Comparison of ENCODE assay signal across 26 mouse cellular contexts in genomic region chr2:93425810-93426209, GRCm38 (mm10). TPM values are rescaled to one million over a fixed set of nuclear protein-coding genes. Genes with fewer than 3 reads are reported as not detected.
DNase-seq lines count a peak whose midpoint lies in the region; ATAC-seq and TF ChIP-seq lines count a peak whose summit lies in the region.
"Had no signal": no experiment of that assay in that cellular context is flagged by ENCODE, and none has a peak within 500 bp of the region (broad histone marks: within the 10 kb centered on the region; RNA-seq: fewer than 3 reads in every experiment).

No protein-coding gene starts in this region.

- H3ac ChIP-seq in myocyte (ENCODE audit: control insufficient read depth, insufficient read length), result no peak overlapping the region

- no peaks in the 10 kb centered on the region for H3K9me3 ChIP-seq in neural tube, embryonic 13.5 days
- H3K9me3 ChIP-seq in neural tube, embryonic 15.5 days (replicated peaks), result no peaks in the 10 kb centered on the region
- no peaks in the 10 kb centered on the region for H3K9me3 ChIP-seq in embryonic facial prominence, embryonic 10.5 days
- H3K9me3 ChIP-seq: embryonic facial prominence, embryonic 15.5 days; forebrain, embryonic 15.5 days; liver, embryonic 12.5 days had no signal

- no peaks in the 10 kb centered on the region for H3K36me3 ChIP-seq in neural tube, embryonic 13.5 days
- H3K36me3 ChIP-seq in neural tube, embryonic 15.5 days, result no peaks in the 10 kb centered on the region
- no peaks in the 10 kb centered on the region for H3K36me3 ChIP-seq in embryonic facial prominence, embryonic 10.5 days (replicated peaks)
- H3K36me3 ChIP-seq in myocyte (ENCODE audit: control insufficient read depth, insufficient read depth), result peaks cover 24% of the 10 kb centered on the region
- H3K36me3 ChIP-seq: embryonic facial prominence, embryonic 15.5 days; forebrain, embryonic 15.5 days had no signal

- no peaks in the 10 kb centered on the region for H3K27me3 ChIP-seq in neural tube, embryonic 13.5 days
- no peaks in the 10 kb centered on the region for H3K27me3 ChIP-seq in neural tube, embryonic 15.5 days (replicated peaks)
- H3K27me3 ChIP-seq in embryonic facial prominence, embryonic 10.5 days (replicated peaks; ENCODE audit: low read depth, poor library complexity, severe bottlenecking), result peaks cover 48% of the 10 kb centered on the region
- no peaks in the 10 kb centered on the region for H3K27me3 ChIP-seq in myocyte (ENCODE audit: control insufficient read depth, insufficient read depth, insufficient read length)
- H3K27me3 ChIP-seq: embryonic facial prominence, embryonic 15.5 days; forebrain, embryonic 15.5 days had no signal

- no peak overlapping the region for H3K9ac ChIP-seq in neural tube, embryonic 13.5 days
- H3K9ac ChIP-seq in neural tube, embryonic 15.5 days (replicated peaks), result no peak overlapping the region
- H3K9ac ChIP-seq: embryonic facial prominence, embryonic 15.5 days; forebrain, embryonic 15.5 days; hindbrain, embryonic 14.5 days; liver, embryonic 12.5 days had no signal

- H3K4me2 ChIP-seq in neural tube, embryonic 13.5 days, result no peak overlapping the region
- H3K4me2 ChIP-seq in neural tube, embryonic 15.5 days, result no peak overlapping the region
- H3K4me2 ChIP-seq in myocyte (ENCODE audit: low read depth), result no peak overlapping the region
- H3K4me2 ChIP-seq: embryonic facial prominence, embryonic 15.5 days; forebrain, embryonic 15.5 days; hindbrain, embryonic 14.5 days; liver, embryonic 12.5 days had no signal

- no peak overlapping the region for H3K4me3 ChIP-seq in layer of hippocampus, adult 2 months
- H3K4me3 ChIP-seq in neural tube, embryonic 13.5 days, result no peak overlapping the region
- H3K4me3 ChIP-seq in neural tube, embryonic 15.5 days (replicated peaks), result no peak overlapping the region
- H3K4me3 ChIP-seq in embryonic facial prominence, embryonic 10.5 days, result no peak overlapping the region
- no peak overlapping the region for H3K4me3 ChIP-seq in myocyte
- H3K4me3 ChIP-seq: embryonic facial prominence, embryonic 15.5 days; forebrain, embryonic 15.5 days; heart, adult 2 months; liver, embryonic 12.5 days had no signal

- TF ChIP-seq POLR2A in myocyte (IDR thresholded peaks at IDR 0.05; ENCODE audit: insufficient read length, low read depth), result no peak

- H3K27ac ChIP-seq in layer of hippocampus, adult 2 months, result peak overlapping the region; percentile 61
- H3K27ac ChIP-seq in neural tube, embryonic 13.5 days (replicated peaks), result 0 out of 2 replicates have a peak overlapping the region, but pooled peaks have one; percentile 33
- H3K27ac ChIP-seq in neural tube, embryonic 15.5 days (replicated peaks), result no peak overlapping the region
- H3K27ac ChIP-seq in embryonic facial prominence, embryonic 10.5 days (replicated peaks), result 0 out of 2 replicates have a peak overlapping the region, but pooled peaks have one; percentile 1
- H3K27ac ChIP-seq: embryonic facial prominence, embryonic 15.5 days; forebrain, embryonic 15.5 days; heart, adult 2 months; hindbrain, embryonic 14.5 days; liver, embryonic 12.5 days had no signal

- no peak for DNase-seq in layer of hippocampus, adult 2 months (ENCODE audit: low spot score in 2 of 2)
- DNase-seq in layer of hippocampus, adult 18-20 months (ENCODE audit: low spot score in 2 of 2), result no peak
- DNase-seq in embryonic facial prominence, embryonic 10.5 days (ENCODE audit: low spot score), result no peak
- DNase-seq in right cerebral cortex, postnatal 36 days (ENCODE audit: low spot score in 2 of 2), result no peak
- DNase-seq: adrenal gland, postnatal 10 days; cerebellum, adult 2 months; cerebellum, postnatal 25 days; embryo, embryonic 11 days; gastrocnemius, postnatal 25 days; heart, adult 2 months; kidney, adult 9 months; kidney, postnatal 14 days; left cerebral cortex, postnatal 4 days; lung, adult 2 months; lung, postnatal 4 days; midbrain, embryonic 14.5 days; spleen, adult 18-20 months; thymus, postnatal 36 days had no signal

- WGBS in neural tube, embryonic 13.5 days, result 49% methylated on average over 4 of the region's 4 CpGs
- WGBS in neural tube, embryonic 15.5 days, result 54% methylated on average over 4 of the region's 4 CpGs
- 34% methylated on average over 4 of the region's 4 CpGs for WGBS in embryonic facial prominence, embryonic 10.5 days

- no peak for ATAC-seq in neural tube, embryonic 13.5 days (ENCODE audit: low read depth)
- ATAC-seq in neural tube, embryonic 15.5 days (ENCODE audit: low FRiP score), result no peak
- ATAC-seq: forebrain, embryonic 15.5 days; intestine, embryonic 16.5 days; liver, embryonic 12.5 days had no signal

- H3K79me2 ChIP-seq in myocyte (ENCODE audit: control insufficient read depth, insufficient read depth), result no peaks in the 10 kb centered on the region

- peaks cover 19% of the 10 kb centered on the region for H3K4me1 ChIP-seq in neural tube, embryonic 13.5 days (replicated peaks)
- H3K4me1 ChIP-seq in neural tube, embryonic 15.5 days, result peaks cover 4% of the 10 kb centered on the region; the same call in 1 of the 2 replicates
- H3K4me1 ChIP-seq in embryonic facial prominence, embryonic 10.5 days, result peaks cover 39% of the 10 kb centered on the region
- H3K4me1 ChIP-seq: forebrain, embryonic 15.5 days had no signal

- TF ChIP-seq CTCF in layer of hippocampus, adult 2 months (conservative IDR thresholded peaks at IDR 0.05), result no peak

TF ChIP-seq in myocyte, 11 proteins besides CTCF, POLR2A, EP300 and RAD21:
- TF ChIP-seq POLR2AphosphoS2 (IDR thresholded peaks at IDR 0.05; ENCODE audit: insufficient read length, low read depth) (no peak), MYOD1 (IDR thresholded peaks at IDR 0.05; ENCODE audit: control insufficient read depth in 1 of 3, insufficient read length in 2 of 3, low read depth in 2 of 3) (peak in 2 of 3 experiments; percentile 20 to 32), CEBPB (IDR thresholded peaks at IDR 0.05; ENCODE audit: insufficient read depth, poor library complexity, severe bottlenecking) (no peak), REST (IDR thresholded peaks at IDR 0.05; ENCODE audit: insufficient read depth, insufficient read length) (no peak), SRF (IDR thresholded peaks at IDR 0.05; ENCODE audit: control insufficient read depth, insufficient read length, low read depth) (no peak), E2F4 (IDR thresholded peaks at IDR 0.05; ENCODE audit: insufficient read depth) (no peak)

RNA-seq across cellular contexts. Expression of gene Cd82, which starts 37.1 kb away (rescaled TPM):
- total RNA-seq in layer of hippocampus, adult 2 months (2021), result 10 to 100 TPM; 17.2 to 17.9 TPM
- total RNA-seq in layer of hippocampus, adult 18-20 months (2021), result 10 to 100 TPM; 22.4 to 23.5 TPM
- polyA plus RNA-seq in neural tube, embryonic 13.5 days (2015; fragmentation: Nextera tagmentation; extraction: Ambion mirVana), result 23.9 and 26.8 TPM in 2 replicates
- 22.4 and 68.9 TPM in 2 replicates for polyA plus RNA-seq in neural tube, embryonic 15.5 days (2015; fragmentation: Nextera tagmentation; extraction: Ambion mirVana)
- polyA plus RNA-seq in embryonic facial prominence, embryonic 10.5 days (2016; fragmentation: Nextera tagmentation; extraction: Ambion mirVana), result 5.2 and 7.3 TPM in 2 replicates
- polyA plus RNA-seq in myocyte (2012; fragmentation: generic; extraction: Trizol), result 411 TPM
